Mouse (Mus musculus) layer of hippocampus, postnatal 25 days (tissue): ENCODE results near the gene 4933415A04Rik. TPM values are rescaled to one million over a fixed set of nuclear protein-coding genes. Genes with fewer than 3 reads are reported as not detected.

ENCODE experiments used
- DNase-seq, 2 experiments: peaks; one replicate each; pipeline ENCODE4 v3.0.0; 2022; ENCODE audit warnings: mixed read lengths in 2 of 2, low spot score in 1 of 2; ENCODE audit errors: extremely low spot score in 1 of 2
- total RNA-seq, 2 experiments: library from RNA; stranded (reverse); gene quantifications; 2 replicates each; pipeline ENCODE4 v1.2.3; 2021

4933415A04Rik gene
- 1 to 10 TPM; 1.5 to 1.6 TPM for total RNA-seq

- peak in 1 of 2 experiments; percentile 84 for DNase-seq
These were observed at the start of gene 4933415A04Rik for GRCm38 (mm10) chr11:43586324-43587090. 4933415A04Rik (plus strand) TSS chr11:43587040.

GRCm38 (mm10) chr11:43537074-43537473 lies 49.8 kb upstream of the 4933415A04Rik start:
- no peak for DNase-seq

GRCm38 (mm10) chr11:43539863-43540262 lies 47.0 kb upstream of the 4933415A04Rik start:
- DNase-seq, result no peak

GRCm38 (mm10) chr11:43543711-43544466 lies 43.0 kb upstream of the 4933415A04Rik start:
- no peak for DNase-seq

- no peak for DNase-seq
These were observed 42.0 kb upstream of the 4933415A04Rik start for GRCm38 (mm10) chr11:43544819-43545218.

GRCm38 (mm10) chr11:43545873-43546475 lies 40.9 kb upstream of the 4933415A04Rik start:
- DNase-seq, result no peak

GRCm38 (mm10) chr11:43546678-43547077 lies 40.2 kb upstream of the 4933415A04Rik start:
- DNase-seq, result no peak

GRCm38 (mm10) chr11:43548148-43548547 lies 38.7 kb upstream of the 4933415A04Rik start:
- peak in 1 of 2 experiments; percentile 59 for DNase-seq

- no peak for DNase-seq
These were observed 38.0 kb upstream of the 4933415A04Rik start for GRCm38 (mm10) chr11:43548657-43549435.

GRCm38 (mm10) chr11:43549701-43550100 lies 37.1 kb upstream of the 4933415A04Rik start:
- no peak for DNase-seq

GRCm38 (mm10) chr11:43551756-43552155 lies 35.1 kb upstream of the 4933415A04Rik start:
- DNase-seq, result no peak

GRCm38 (mm10) chr11:43552675-43553074 lies 34.2 kb upstream of the 4933415A04Rik start:
- no peak for DNase-seq

- no peak for DNase-seq
These were observed 30.3 kb upstream of the 4933415A04Rik start for GRCm38 (mm10) chr11:43556538-43556937.

GRCm38 (mm10) chr11:43559515-43560292 lies 27.1 kb upstream of the 4933415A04Rik start:
- DNase-seq, result peak; percentile 50 to 61

GRCm38 (mm10) chr11:43563654-43564244 lies 23.1 kb upstream of the 4933415A04Rik start:
- no peak for DNase-seq

- DNase-seq, result no peak
These were observed 21.4 kb upstream of the 4933415A04Rik start for GRCm38 (mm10) chr11:43565414-43565813.

GRCm38 (mm10) chr11:43565852-43566251 lies 21.0 kb upstream of the 4933415A04Rik start:
- DNase-seq, result no peak

- DNase-seq, result no peak
These were observed 20.1 kb upstream of the 4933415A04Rik start for GRCm38 (mm10) chr11:43566696-43567095.

- peak in 1 of 2 experiments; percentile 58 for DNase-seq
These were observed 18.6 kb upstream of the 4933415A04Rik start for GRCm38 (mm10) chr11:43568263-43568662.
